Mouse (Mus musculus) kidney, postnatal 0 days (tissue): Measurements from ENCODE around the gene Kdm5b. TPM values are rescaled to one million over a fixed set of nuclear protein-coding genes. Genes with fewer than 3 reads are reported as not detected.

Source experiments
- ATAC-seq: fragments of 200-750 bp; cut with Nextera tagmentation; replicated peaks from 2 replicates; pipeline ENCODE4 v1.8.0; 2017; ENCODE audit warnings: low read depth, moderate number of reproducible peaks, moderate TSS enrichment, moderate library complexity; ENCODE audit not compliant: low FRiP score
- DNase-seq: peaks from one replicate; pipeline ENCODE4 v3.0.0-alpha.2; 2016; ENCODE audit warnings: low spot score
- H3K27ac ChIP-seq: fragments of 300-500 bp; sonication (generic); 2 replicates; pipeline ENCODE4 v1.5.1; 2014; ENCODE audit warnings: mild to moderate bottlenecking
- H3K27me3 ChIP-seq: fragments of 300-500 bp; sonication (generic); 2 replicates; pipeline ENCODE4 v1.6.1; 2014; ENCODE audit warnings: low read length, mixed read lengths; ENCODE audit not compliant: insufficient read depth
- H3K36me3 ChIP-seq: fragments of 300-500 bp; sonication (generic); 2 replicates; pipeline ENCODE4 v1.6.1; 2014; ENCODE audit warnings: low read length, mixed read lengths; ENCODE audit not compliant: insufficient read depth
- H3K4me1 ChIP-seq: fragments of 300-500 bp; sonication (generic); replicated peaks from 2 replicates; pipeline ENCODE4 v1.6.1; 2014; ENCODE audit warnings: antibody characterized with exemption, low read length, mixed read lengths; ENCODE audit not compliant: insufficient read depth
- H3K4me2 ChIP-seq: fragments of 300-500 bp; sonication (generic); 2 replicates; pipeline ENCODE4 v1.6.1; 2014; ENCODE audit warnings: mild to moderate bottlenecking, low read length, moderate library complexity, mixed read lengths
- H3K4me3 ChIP-seq: fragments of 300-500 bp; sonication (generic); replicated peaks from 2 replicates; pipeline ENCODE4 v1.5.1; 2014; ENCODE audit warnings: low read depth, low read length
- H3K9ac ChIP-seq: fragments of 300-500 bp; sonication (generic); 2 replicates; pipeline ENCODE4 v1.6.1; 2014; ENCODE audit warnings: low read depth, low read length
- H3K9me3 ChIP-seq: fragments of 300-500 bp; sonication (generic); replicated peaks from 2 replicates; pipeline ENCODE4 v1.6.1; 2016; ENCODE audit warnings: low read length, inconsistent platforms, mixed read lengths
- CTCF ChIP-seq: IDR thresholded peaks from 2 replicates; pipeline ENCODE4 v1.5.1; 2016; ENCODE audit warnings: antibody characterized with exemption, low read depth, mild to moderate bottlenecking, moderate library complexity
- WGBS: fragments of 180-500 bp; shearing (Covaris S2); extraction: QIAGEN DNeasy Blood & Tissue Kit; methylation state at CpG from one replicate; pipeline ENCODE4 v1.1.7; 2014; 5-methylcytosine and 5-hydroxymethylcytosine counted together
- polyA plus RNA-seq: library from polyadenylated mRNA; unstranded; fragments of >200 nt; fragmentation: Nextera tagmentation; extraction: Ambion mirVana; gene quantifications from 2 replicates; pipeline ENCODE4 v1.2.1, GENCODE M21; 2015

Gene Kdm5b
- polyA plus RNA-seq, 1 experiment from 2014 or later = 40.2 TPM

DNA sequence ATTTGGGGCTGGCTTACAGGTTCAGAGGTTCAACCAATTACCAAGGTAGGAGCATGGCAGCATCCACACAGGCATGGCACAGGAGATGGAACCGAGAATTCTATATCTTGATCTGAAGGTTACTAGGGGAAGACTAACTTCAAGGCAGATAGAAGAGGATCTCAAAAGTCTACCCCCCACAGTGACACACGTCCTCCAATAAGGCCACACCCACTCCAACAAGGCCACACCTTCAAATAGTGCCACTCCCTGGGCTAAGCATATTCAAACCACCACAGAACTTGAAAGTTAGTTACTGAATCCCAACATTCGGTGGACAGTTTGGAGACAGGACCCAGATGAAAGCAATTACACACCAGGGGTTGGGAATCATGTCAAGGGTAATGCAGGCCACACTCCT is 24.5 kb upstream of the Kdm5b start:
- Histone ChIP-seq H3K4me3 (no peak overlapping the region), H3K9ac (no peak overlapping the region), H3K4me1 (no peaks in the 10 kb centered on the region), H3K27ac (no peak overlapping the region), H3K36me3 (no peaks in the 10 kb centered on the region), H3K4me2 (no peak overlapping the region), H3K27me3 (no peaks in the 10 kb centered on the region), H3K9me3 (no peaks in the 10 kb centered on the region)
- WGBS = 66% methylated on average over 3 of the region's 3 CpGs
- ATAC-seq (no peak), DNase-seq (no peak)
- no peak for TF ChIP-seq CTCF

DNA sequence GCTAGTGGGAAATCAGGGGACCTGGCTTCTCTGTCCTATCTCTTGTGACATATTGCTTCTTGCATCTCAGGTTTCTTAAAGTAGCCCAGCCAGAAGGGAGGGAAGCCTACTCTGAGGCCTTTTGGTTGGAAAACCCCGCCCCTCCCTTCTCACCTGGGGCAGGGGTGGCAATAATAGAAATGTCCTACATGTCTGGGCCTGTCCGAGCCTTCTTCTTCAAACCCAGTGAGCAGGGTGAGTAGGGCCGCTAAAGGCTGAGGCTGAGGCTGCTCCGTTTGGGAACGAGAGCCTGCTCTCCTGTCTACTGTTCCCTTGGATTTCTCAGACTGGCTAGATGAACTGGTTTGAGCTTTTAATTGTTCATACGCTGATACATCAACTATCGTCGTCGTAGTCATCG is 19.4 kb upstream of the Kdm5b start:
- Histone ChIP-seq H3K4me2 (no peak overlapping the region), H3K9ac (no peak overlapping the region), H3K27me3 (no peaks in the 10 kb centered on the region), H3K4me3 (no peak overlapping the region), H3K36me3 (no peaks in the 10 kb centered on the region), H3K4me1 (no peaks in the 10 kb centered on the region), H3K27ac (no peak overlapping the region), H3K9me3 (no peaks in the 10 kb centered on the region)
- no peak for ATAC-seq
- no peak for DNase-seq
- no peak for TF ChIP-seq CTCF
- 87% methylated on average over 10 of the region's 10 CpGs for WGBS

DNA sequence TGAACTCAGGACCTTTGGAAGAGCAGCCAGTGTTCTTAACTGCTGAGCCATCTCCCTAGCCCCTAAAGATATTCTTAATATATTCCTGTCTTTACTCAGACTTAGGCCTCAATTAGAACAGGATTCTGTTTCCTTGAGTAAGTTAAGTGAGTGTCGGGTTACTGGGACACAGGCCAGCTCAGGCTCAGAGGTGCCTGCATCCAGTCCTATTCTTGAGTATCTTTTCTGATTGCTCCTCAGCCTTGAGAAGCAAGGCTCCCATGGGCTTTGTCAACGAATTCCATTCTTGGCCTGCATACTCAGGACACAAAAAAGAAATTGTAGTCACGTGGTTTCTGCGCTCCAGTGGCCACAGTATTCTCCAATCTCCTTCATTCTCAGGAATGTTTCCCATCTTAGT is 11.7 kb upstream of the Kdm5b start:
- Histone ChIP-seq H3K27ac (no peak overlapping the region), H3K4me3 (no peak overlapping the region), H3K36me3 (no peaks in the 10 kb centered on the region), H3K27me3 (no peaks in the 10 kb centered on the region), H3K4me1 (no peaks in the 10 kb centered on the region), H3K9ac (no peak overlapping the region), H3K9me3 (no peaks in the 10 kb centered on the region), H3K4me2 (no peak overlapping the region)
- ATAC-seq (no peak), DNase-seq (peak; percentile 20)
- no peak for TF ChIP-seq CTCF
- 48% methylated on average over 4 of the region's 4 CpGs for WGBS

DNA sequence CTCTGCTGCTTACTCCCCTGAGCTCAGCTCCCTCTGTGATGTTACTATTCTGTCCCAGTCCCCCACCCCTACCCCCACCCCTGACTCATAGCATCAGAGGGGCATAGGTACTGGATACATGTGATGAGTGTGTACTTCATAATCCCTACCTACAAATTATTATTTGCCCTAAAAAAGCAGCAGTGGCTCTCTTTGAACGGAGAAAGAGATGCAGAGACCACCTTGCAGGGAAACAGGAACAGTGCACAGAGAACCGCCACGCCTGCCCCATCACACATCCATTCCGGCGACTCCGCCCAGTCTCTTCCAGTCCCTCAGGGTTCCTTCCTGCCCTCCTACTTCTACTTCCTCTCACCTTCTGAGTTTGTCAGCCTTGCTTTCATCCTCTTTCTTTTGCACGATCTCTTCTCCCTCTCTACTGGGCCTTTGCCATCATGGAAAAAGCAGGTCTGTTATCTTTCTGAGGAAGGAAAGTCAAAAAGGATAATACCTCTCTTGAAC is 10.3 kb upstream of the Kdm5b start, which contains the start of gene Mgat4e:
Mgat4e (minus strand) TSS at position 51 of the 501 bp plus-strand sequence.
- H3K4me3 ChIP-seq = no peak within 1 kb of the TSS
- no peak for TF ChIP-seq CTCF
- no peaks in the 10 kb centered on the region for H3K9me3 ChIP-seq
- DNase-seq = no peak
- ATAC-seq = no peak
- no peak within 1 kb of the TSS for H3K4me2 ChIP-seq
- 62% methylated on average over 7 of the region's 7 CpGs for WGBS
- no peaks in the 10 kb centered on the region for H3K4me1 ChIP-seq
- no peaks in the 10 kb centered on the region for H3K36me3 ChIP-seq
- no peak within 1 kb of the TSS for H3K27ac ChIP-seq
- H3K27me3 ChIP-seq = no peaks in the 10 kb centered on the region
- H3K9ac ChIP-seq = no peak within 1 kb of the TSS

DNA sequence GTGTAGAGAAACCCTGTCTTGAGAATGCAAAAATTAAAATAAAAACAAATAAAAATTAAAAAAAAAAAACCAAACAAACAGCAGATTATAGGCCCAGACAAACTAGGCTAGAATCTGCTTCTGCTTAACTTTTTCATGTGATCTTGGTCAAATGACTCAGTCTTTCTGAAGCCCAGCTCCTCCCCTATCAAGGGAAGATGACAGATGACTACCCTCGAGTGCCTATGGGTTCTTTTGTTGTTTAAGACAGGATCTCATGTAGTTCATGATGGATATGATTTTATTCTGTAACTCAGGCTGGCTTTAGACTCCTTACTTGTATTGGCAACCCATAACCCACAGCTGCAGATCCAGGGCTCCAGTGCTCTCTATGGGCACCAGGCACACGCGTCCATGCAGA is 8.1 kb upstream of the Kdm5b start:
- Histone ChIP-seq H3K4me3 (no peak overlapping the region), H3K27ac (no peak overlapping the region), H3K36me3 (no peaks in the 10 kb centered on the region), H3K27me3 (no peaks in the 10 kb centered on the region), H3K9me3 (no peaks in the 10 kb centered on the region), H3K4me1 (peaks cover 6% of the 10 kb centered on the region), H3K9ac (no peak overlapping the region), H3K4me2 (no peak overlapping the region)
- no peak for TF ChIP-seq CTCF
- 83% methylated on average over 3 of the region's 3 CpGs for WGBS
- ATAC-seq (no peak), DNase-seq (no peak)

DNA sequence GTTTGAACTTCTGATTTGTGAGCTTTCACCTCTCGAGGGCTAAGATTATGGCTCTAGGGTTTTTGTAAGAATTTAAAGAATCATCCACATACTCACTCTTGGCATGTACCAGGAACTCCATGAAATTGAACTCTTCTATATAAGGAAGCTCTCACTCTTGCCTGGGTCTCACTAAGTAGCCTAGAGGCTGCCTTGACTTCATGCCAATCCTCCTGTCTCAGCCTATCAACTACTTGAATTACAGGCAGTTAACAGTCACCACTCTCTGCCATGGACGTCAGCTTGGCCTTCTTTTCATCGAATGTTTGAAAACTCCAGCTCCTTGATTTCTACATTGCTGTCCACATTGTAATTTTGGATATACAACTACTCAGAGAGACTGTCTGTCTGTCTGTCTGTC is 7.6 kb upstream of the Kdm5b start:
- H3K27me3 ChIP-seq = no peaks in the 10 kb centered on the region
- no peak overlapping the region for H3K9ac ChIP-seq
- ATAC-seq (no peak), DNase-seq (no peak)
- TF ChIP-seq CTCF = no peak
- H3K36me3 ChIP-seq = no peaks in the 10 kb centered on the region
- no peak overlapping the region for H3K4me2 ChIP-seq
- H3K27ac ChIP-seq = no peak overlapping the region
- no peak overlapping the region for H3K4me3 ChIP-seq
- peaks cover 6% of the 10 kb centered on the region for H3K4me1 ChIP-seq
- WGBS = 56% methylated on average over 3 of the region's 3 CpGs
- H3K9me3 ChIP-seq = no peaks in the 10 kb centered on the region

DNA sequence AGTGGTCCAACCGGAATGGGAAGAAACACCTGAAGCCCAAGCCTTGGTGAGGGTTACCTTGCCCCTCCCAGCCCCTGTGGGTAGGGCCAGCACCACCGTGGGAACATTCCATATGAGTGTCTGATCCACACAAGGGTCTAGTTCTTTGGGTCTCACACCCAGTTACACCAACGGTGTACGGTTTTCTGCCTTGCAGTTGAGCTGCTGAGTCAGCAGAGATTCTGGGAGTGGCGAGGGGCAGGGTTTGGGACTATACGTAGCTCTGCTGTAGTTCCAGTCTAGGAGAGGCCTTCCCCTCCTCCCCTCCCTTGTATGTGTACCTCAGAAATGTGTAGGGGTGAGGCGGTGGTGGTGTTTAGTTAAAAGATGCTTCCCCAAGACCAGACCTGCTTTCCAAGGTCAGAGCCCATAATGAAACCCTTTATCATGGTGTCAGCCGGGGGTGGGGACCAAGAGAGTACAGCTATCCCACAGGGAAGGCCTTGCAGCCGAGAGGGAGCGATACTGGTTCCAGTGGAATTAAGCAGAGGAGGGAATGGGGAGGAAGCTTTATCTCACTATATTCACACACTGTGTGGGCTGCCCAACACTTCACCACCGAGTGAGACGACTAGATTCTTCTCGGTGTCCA is 4.6 kb upstream of the Kdm5b start:
- Histone ChIP-seq H3K36me3 (no peaks in the 10 kb centered on the region), H3K27me3 (no peaks in the 10 kb centered on the region), H3K4me1 (peaks cover 6% of the 10 kb centered on the region), H3K4me2 (peak overlapping the region; percentile 97; the same call in 1 of the 2 replicates), H3K9ac (no peak overlapping the region), H3K9me3 (no peaks in the 10 kb centered on the region), H3K4me3 (peak overlapping the region; percentile 52; the same call in 1 of the 2 replicates), H3K27ac (peak overlapping the region; percentile 92)
- 15% methylated on average over 13 of the region's 13 CpGs for WGBS
- DNase-seq (peak; percentile 51), ATAC-seq (no peak; the same call in 1 of the 2 replicates)
- no peak for TF ChIP-seq CTCF
